Mouse (Mus musculus) intestine, embryonic 14.5 days (tissue): ENCODE measurements at regions not wholly inside any gene's neighbourhood (a gene's known extent, or its start where the extent isn't known, plus 50 kb on each side); places are given as distances from the start of the nearest gene placed in this dataset.

Experiments used
- ATAC-seq: fragments of 200-750 bp; cut with Nextera tagmentation; replicated peaks from 2 replicates; pipeline ENCODE4 v1.8.0; 2017; ENCODE audit warnings: low read depth, moderate number of reproducible peaks, moderate TSS enrichment, moderate library complexity; ENCODE audit not compliant: low FRiP score, low TSS enrichment
- DNase-seq: peaks from one replicate; pipeline ENCODE4 v3.0.0-alpha.2; 2018; ENCODE audit warnings: low spot score
- H3K27ac ChIP-seq: fragments of 300-500 bp; sonication (generic); 2 replicates; pipeline ENCODE4 v1.5.1; 2014; ENCODE audit warnings: low read depth, mild to moderate bottlenecking, control low read depth
- H3K27me3 ChIP-seq: fragments of 300-500 bp; sonication (generic); replicated peaks from 2 replicates; pipeline ENCODE4 v1.6.1; 2014; ENCODE audit warnings: low read length, control low read depth; ENCODE audit not compliant: control insufficient read depth, insufficient read depth
- H3K36me3 ChIP-seq: fragments of 300-500 bp; sonication (generic); 2 replicates; pipeline ENCODE4 v1.6.1; 2014; ENCODE audit warnings: low read length, control low read depth; ENCODE audit not compliant: control insufficient read depth, insufficient read depth
- H3K4me1 ChIP-seq: fragments of 300-500 bp; sonication (generic); replicated peaks from 2 replicates; pipeline ENCODE4 v1.6.1; 2014; ENCODE audit warnings: low read length, control low read depth, mixed read lengths; ENCODE audit not compliant: control insufficient read depth, insufficient read depth
- H3K4me2 ChIP-seq: fragments of 300-500 bp; sonication (generic); 2 replicates; pipeline ENCODE4 v1.6.1; 2014; ENCODE audit warnings: low read length
- H3K4me3 ChIP-seq: fragments of 300-500 bp; sonication (generic); 2 replicates; pipeline ENCODE4 v1.5.1; 2014; ENCODE audit warnings: low read depth, low read length, control low read depth, mixed read lengths
- H3K9ac ChIP-seq: fragments of 300-500 bp; sonication (generic); 2 replicates; pipeline ENCODE4 v1.6.1; 2014; ENCODE audit warnings: mild to moderate bottlenecking, low read length
- H3K9me3 ChIP-seq: fragments of 300-500 bp; sonication (generic); 2 replicates; pipeline ENCODE4 v1.6.1; 2016; ENCODE audit warnings: low read length, control low read depth; ENCODE audit not compliant: control insufficient read depth
- WGBS: fragments of 180-500 bp; shearing (Covaris S2); extraction: QIAGEN DNeasy Blood & Tissue Kit; methylation state at CpG from one replicate; pipeline ENCODE4 v1.1.7; 2014; 5-methylcytosine and 5-hydroxymethylcytosine counted together

DNA sequence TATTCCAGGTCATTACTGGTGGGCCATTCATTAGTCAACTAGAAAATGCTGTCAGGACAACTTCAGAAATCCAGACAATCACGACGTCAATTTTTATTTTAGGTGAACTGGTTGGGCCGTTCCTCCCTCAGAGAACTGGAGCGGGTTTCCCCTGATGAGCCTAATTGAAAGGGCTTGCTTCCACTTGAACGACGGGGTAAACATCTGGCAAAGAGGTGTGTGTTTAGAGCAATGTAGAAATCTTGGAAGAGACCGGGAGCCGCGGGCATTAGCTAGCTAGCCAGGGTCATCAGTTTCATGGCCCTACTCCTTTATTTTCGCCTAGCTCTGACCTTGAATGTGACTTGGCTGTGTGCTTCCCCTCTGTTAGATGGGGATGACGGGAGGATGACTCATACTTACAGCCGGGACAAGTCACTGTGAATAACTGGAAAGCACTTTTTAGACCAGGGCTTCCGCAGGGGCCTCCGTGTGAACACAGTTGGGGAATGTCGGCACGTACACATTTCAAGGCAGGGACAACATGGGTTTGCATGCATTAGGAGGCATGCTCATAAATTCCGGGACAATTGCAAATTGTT, 92.6 kb upstream of the Nrbf2 start:
- 46% methylated on average over 17 of the region's 17 CpGs for WGBS
- no peak overlapping the region for H3K9ac ChIP-seq
- H3K4me3 ChIP-seq, result no peak overlapping the region
- no peak overlapping the region for H3K27ac ChIP-seq
- H3K27me3 ChIP-seq, result no peaks in the 10 kb centered on the region
- H3K9me3 ChIP-seq, result no peaks in the 10 kb centered on the region
- H3K4me1 ChIP-seq, result peaks cover 5% of the 10 kb centered on the region
- no peaks in the 10 kb centered on the region for H3K36me3 ChIP-seq
- H3K4me2 ChIP-seq, result peak overlapping the region; percentile 34; the same call in 1 of the 2 replicates
- ATAC-seq, result no peak
- DNase-seq, result no peak

DNA sequence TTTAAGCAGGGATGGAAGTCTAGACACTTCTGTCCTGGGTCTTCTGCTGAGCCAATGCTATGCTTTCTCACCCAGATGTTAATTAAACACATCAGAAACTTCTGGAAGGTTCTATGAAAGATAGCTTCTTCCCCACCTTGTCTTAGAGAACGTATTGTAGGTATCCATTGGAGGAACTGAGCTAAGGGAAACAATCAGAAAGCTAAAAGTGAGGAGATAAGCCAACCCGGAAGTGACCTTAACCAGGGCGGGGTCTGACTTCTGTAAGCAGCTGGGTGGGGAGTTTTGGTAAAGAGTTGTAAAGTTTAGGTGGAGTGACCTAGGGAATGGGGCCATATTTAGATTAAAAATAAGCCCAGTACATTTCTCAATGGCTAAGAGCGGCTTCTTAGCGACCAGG, 95.1 kb upstream of the Nrbf2 start:
- H3K9me3 ChIP-seq, result no peaks in the 10 kb centered on the region
- no peak overlapping the region for H3K9ac ChIP-seq
- no peak overlapping the region for H3K4me2 ChIP-seq
- no peak overlapping the region for H3K27ac ChIP-seq
- H3K4me3 ChIP-seq, result no peak overlapping the region
- H3K4me1 ChIP-seq, result no peaks in the 10 kb centered on the region
- DNase-seq (no peak), ATAC-seq (no peak)
- H3K36me3 ChIP-seq, result no peaks in the 10 kb centered on the region
- WGBS, result 80% methylated on average over 5 of the region's 5 CpGs
- no peaks in the 10 kb centered on the region for H3K27me3 ChIP-seq

DNA sequence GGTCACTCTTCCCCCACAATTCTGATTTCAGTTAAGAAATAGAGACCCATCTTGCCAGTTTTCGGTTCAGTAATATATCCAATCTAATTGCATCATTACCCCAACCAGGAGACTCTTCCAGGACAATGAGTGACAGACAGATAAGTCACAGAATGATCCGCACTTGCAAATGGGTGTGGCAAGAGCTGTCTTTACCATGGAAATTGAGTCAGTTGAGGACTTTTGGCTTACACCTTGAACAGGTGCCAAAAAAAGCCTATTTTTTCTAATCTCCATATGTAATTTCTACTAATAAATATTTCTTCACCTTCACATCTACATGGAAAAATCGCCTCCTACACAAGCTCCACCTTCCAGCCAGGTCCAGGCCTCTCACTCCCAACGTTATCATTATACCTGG, 98.2 kb upstream of the Nrbf2 start:
- Histone ChIP-seq H3K36me3 (no peaks in the 10 kb centered on the region), H3K9ac (no peak overlapping the region), H3K4me3 (no peak overlapping the region), H3K4me1 (no peaks in the 10 kb centered on the region), H3K4me2 (no peak overlapping the region), H3K9me3 (no peaks in the 10 kb centered on the region), H3K27me3 (no peaks in the 10 kb centered on the region), H3K27ac (no peak overlapping the region)
- no peak for DNase-seq
- no peak for ATAC-seq
- WGBS, result 85% methylated on average over 4 of the region's 4 CpGs

DNA sequence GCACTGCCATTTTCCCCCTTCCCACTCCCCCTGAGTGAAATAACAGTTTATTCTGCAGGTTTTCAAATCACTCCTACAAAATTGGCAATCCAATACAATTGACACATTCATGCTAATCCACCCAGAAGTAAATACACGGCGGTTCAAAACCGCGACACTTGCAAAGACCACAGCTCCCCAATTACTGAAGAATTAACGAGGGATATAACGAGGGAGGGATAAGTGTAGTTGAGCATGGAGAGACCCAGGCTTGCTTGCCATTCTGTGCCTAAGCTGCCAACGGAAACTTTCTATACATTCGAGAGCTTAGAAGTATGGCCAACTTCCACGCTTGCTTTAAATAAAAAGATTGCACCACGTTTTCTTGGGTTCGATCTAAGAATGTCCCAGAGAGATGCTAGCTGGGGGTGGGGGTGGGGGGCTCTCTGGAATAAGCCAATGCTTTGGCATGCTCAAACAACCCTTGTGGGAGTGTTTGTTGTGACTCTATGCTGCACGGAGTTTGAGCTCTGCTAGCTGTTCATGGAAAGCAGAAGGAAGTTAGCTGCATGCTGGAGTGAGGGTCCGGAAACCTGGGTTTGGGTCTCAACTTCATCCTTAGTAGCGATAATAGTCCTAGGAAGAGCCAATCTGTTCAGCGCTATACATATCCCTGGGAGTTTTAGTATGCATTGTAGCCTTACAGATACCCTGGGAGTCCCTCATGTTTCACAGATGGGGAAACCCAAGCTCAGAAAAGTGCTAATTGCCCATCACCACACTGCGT, 98.9 kb upstream of the Nrbf2 start:
- H3K4me1 ChIP-seq, result no peaks in the 10 kb centered on the region
- H3K9ac ChIP-seq, result no peak overlapping the region
- no peaks in the 10 kb centered on the region for H3K27me3 ChIP-seq
- H3K9me3 ChIP-seq, result no peaks in the 10 kb centered on the region
- H3K36me3 ChIP-seq, result no peaks in the 10 kb centered on the region
- H3K4me3 ChIP-seq, result no peak overlapping the region
- H3K4me2 ChIP-seq, result no peak overlapping the region
- DNase-seq (no peak), ATAC-seq (no peak)
- 90% methylated on average over 16 of the region's 16 CpGs for WGBS
- H3K27ac ChIP-seq, result no peak overlapping the region

DNA sequence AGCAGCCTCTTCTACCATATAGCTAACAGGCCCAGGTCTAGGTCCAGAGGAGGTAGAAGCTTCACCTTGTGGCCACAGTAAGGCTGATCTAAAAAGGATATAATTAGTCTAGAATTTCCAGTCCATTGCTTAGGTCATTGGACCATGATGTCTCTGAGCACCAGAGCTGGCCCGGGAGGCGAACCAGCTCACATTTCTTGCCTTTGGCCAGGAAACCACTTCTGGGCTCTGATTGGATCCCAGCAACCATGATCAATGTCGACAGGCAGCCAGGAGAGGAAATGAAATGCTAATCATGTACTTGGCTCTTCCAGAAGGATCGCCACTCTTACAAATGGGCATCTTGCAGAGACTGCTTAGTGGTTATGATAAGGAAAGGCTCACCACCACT, 99.5 kb upstream of the Nrbf2 start:
- Histone ChIP-seq H3K4me2 (no peak overlapping the region), H3K27me3 (no peaks in the 10 kb centered on the region), H3K9ac (no peak overlapping the region), H3K4me1 (no peaks in the 10 kb centered on the region), H3K4me3 (no peak overlapping the region), H3K9me3 (no peaks in the 10 kb centered on the region), H3K36me3 (no peaks in the 10 kb centered on the region), H3K27ac (no peak overlapping the region)
- ATAC-seq (no peak), DNase-seq (no peak)
- 78% methylated on average over 4 of the region's 4 CpGs for WGBS

DNA sequence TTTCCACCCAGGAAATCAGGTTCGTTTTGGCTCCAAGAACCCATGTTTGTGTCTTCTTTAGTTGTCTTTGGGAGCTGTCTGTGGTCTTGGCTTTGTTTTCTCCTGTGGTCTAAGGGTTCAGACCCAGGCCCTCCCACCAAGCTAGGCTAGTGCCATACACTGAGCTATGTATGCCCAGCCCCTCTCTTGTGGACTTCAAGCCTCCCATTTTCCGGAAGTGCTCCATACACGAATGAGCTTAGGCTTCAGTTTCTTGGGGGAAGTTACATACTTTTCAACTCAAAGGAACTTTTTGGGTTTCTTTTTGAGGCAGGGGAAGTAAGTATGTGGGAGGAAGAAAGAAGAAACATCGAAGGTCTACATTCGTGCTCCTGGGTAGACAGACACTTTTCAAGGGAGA, 100.9 kb upstream of the Nrbf2 start:
- Histone ChIP-seq H3K4me1 (no peaks in the 10 kb centered on the region), H3K4me2 (no peak overlapping the region), H3K9me3 (no peaks in the 10 kb centered on the region), H3K36me3 (no peaks in the 10 kb centered on the region), H3K9ac (no peak overlapping the region), H3K27ac (no peak overlapping the region), H3K27me3 (no peaks in the 10 kb centered on the region), H3K4me3 (no peak overlapping the region)
- no peak for ATAC-seq
- no peak for DNase-seq
- WGBS, result 82% methylated on average over 5 of the region's 5 CpGs

DNA sequence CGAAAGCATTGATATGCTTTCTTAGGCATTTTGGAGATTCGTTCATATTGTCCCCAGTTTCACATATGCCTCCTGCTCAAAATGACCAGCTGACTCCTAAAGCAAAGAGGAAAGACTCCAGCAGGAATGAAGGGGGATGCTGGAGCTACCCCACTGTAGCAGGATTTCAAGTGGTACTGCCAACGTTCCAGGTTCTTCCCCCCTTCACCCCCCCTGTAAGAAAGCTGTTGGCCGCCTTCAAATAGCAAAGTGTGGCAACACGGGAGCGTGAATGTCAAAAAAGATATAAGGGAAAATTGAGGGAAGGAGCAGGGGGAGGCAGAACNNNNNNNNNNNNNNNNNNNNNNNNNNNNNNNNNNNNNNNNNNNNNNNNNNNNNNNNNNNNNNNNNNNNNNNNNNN, 103.7 kb upstream of the Nrbf2 start:
- no peak overlapping the region for H3K4me2 ChIP-seq
- no peak for DNase-seq

DNA sequence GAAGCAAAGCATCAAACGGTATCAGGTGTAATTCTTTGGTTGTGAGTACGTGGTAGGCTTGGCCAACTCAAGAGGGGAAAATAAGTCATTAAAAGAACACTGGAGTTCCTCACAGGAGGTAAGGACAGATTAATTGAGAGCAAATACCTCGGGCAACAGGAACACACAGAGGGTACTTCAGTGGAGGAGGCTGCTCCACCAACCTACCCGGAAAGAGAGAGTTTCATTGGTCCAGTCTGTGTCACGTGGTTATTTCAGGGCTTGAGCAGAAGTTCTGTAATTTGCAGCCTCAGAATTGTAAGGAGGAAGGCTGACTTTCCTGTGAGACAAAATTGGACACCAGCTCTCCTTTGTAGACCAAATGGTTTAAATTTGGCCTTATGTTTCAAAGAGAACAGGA, 115.3 kb upstream of the Nrbf2 start:
- 66% methylated on average over 5 of the region's 5 CpGs for whole genome bisulfite sequencing
- no peak for ATAC-seq

More for the DNA sequence above, 103.7 kb upstream of the Nrbf2 start:
- Histone ChIP-seq H3K27ac (no peak overlapping the region), H3K4me3 (no peak overlapping the region), H3K36me3 (no peaks in the 10 kb centered on the region), H3K9me3 (no peaks in the 10 kb centered on the region), H3K9ac (no peak overlapping the region), H3K4me1 (no peaks in the 10 kb centered on the region), H3K27me3 (no peaks in the 10 kb centered on the region)
- 60% methylated on average over 5 of the region's 6 CpGs for whole genome bisulfite sequencing
- no peak for ATAC-seq

DNA sequence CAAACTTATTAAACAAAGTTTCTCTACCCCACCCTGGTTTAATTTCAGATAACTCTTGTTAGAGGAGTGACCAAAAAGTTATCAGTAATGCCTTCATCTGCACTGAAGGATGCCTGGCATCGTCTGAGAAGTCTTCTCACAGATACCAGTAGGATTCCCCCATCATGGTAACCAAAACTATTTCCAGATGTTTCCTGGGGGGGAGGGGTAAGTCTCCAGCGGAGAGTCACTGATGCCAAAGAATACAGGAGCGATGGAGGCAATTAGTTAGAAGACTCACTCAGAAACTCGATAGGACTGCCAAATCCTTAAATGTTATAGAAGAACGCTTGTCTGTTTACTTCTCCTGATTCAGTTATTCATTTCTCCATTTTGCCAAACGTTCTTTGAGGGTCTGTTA, 116.3 kb upstream of the Nrbf2 start:
- DNase-seq, result no peak

More for the DNA sequence above, 115.3 kb upstream of the Nrbf2 start:
- no peak for DNase-seq
- H3K27ac ChIP-seq, result no peak overlapping the region
- H3K4me3 ChIP-seq, result no peak overlapping the region
- no peaks in the 10 kb centered on the region for H3K4me1 ChIP-seq
- H3K9ac ChIP-seq, result no peak overlapping the region
- H3K4me2 ChIP-seq, result no peak overlapping the region
- no peaks in the 10 kb centered on the region for H3K36me3 ChIP-seq
- no peaks in the 10 kb centered on the region for H3K9me3 ChIP-seq
- 0 out of 2 replicates have a peak, but pooled peaks cover 2% of the 10 kb centered on the region for H3K27me3 ChIP-seq

More for the DNA sequence above, 116.3 kb upstream of the Nrbf2 start:
- H3K27me3 ChIP-seq, result 0 out of 2 replicates have a peak, but pooled peaks cover 2% of the 10 kb centered on the region
- H3K9ac ChIP-seq, result no peak overlapping the region
- 53% methylated on average over 6 of the region's 6 CpGs for WGBS
- no peak overlapping the region for H3K4me2 ChIP-seq
- H3K4me3 ChIP-seq, result no peak overlapping the region
- H3K36me3 ChIP-seq, result no peaks in the 10 kb centered on the region
- no peaks in the 10 kb centered on the region for H3K9me3 ChIP-seq
- H3K4me1 ChIP-seq, result no peaks in the 10 kb centered on the region
- no peak for ATAC-seq
- no peak overlapping the region for H3K27ac ChIP-seq
